Mouse (Mus musculus) kidney, postnatal 4 days (tissue): ENCODE measurements around the gene Fgd5.
"Not testable (repeated sequence)": the region's sequence is repeated elsewhere in the genome, so short reads cannot be mapped to it uniquely, and the experiment has no call there.

Experiments used
- DNase-seq, 2 experiments: peaks; one replicate each; pipeline ENCODE4 v3.0.0; 2021; ENCODE audit warnings: mixed read lengths in 2 of 2

The Fgd5 gene

GRCm38 (mm10) chr6:92067146-92067790 lies 88.6 kb downstream of the Fgd5 start:
- peak; percentile 82 to 84 for DNase-seq

- peak; percentile 43 to 68 for DNase-seq
These were observed 92.6 kb downstream of the Fgd5 start for GRCm38 (mm10) chr6:92071121-92071839.

GRCm38 (mm10) chr6:92080730-92081129 lies 102.1 kb downstream of the Fgd5 start:
- DNase-seq, result no peak

DNA sequence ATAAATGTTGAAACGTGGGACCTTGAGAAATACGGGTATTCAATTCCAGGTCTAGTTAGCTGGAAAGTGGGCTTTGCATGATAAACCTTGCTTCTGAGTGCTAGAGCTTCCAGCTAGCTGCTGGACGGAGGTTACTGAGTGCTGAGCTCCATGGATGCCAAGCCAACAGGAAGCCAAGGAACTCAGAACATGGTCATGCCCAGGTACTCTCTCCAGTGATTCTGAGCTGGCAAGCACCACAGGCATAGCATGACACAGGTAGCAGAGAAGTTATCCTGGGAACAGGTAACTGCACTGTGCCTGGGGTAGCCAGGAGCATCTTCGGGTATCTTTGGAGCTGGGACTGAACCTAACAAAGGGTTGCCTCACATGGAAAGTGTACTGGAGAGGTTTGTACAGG lies 104.1 kb downstream of the Fgd5 start:
- DNase-seq, result no peak

DNA sequence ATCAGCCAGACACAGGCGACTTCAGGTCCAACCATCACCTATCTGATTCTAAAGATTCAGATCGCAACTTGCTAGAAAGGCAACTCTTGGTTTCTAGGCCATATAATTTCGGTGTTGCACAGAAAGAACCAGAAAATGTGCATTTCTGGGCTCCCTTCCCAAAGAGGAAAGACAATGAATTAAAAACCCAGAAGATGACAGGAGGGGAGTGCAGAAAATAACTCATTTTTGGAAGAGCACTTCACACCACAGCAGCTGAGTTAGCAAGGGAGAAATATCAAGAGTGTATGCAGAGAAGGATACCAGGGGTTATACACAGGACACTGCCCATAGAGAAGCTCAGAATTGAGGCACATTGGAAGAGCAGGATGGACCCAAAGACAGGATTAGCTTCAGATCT lies 106.3 kb downstream of the Fgd5 start:
- DNase-seq, result no peak

- DNase-seq, result not testable (repeated sequence)
These were observed 110.5 kb downstream of the Fgd5 start for GRCm38 (mm10) chr6:92089141-92089540.

- DNase-seq, result no peak
These were observed 111.3 kb downstream of the Fgd5 start for GRCm38 (mm10) chr6:92089982-92090381.

GRCm38 (mm10) chr6:92090497-92090896 lies 111.8 kb downstream of the Fgd5 start:
- no peak for DNase-seq

- DNase-seq, result peak; percentile 86 to 91
These were observed 112.5 kb downstream of the Fgd5 start, which contains the start of gene Nr2c2 for GRCm38 (mm10) chr6:92091130-92091591. Nr2c2 (plus strand) TSS chr6:92091390.

DNA sequence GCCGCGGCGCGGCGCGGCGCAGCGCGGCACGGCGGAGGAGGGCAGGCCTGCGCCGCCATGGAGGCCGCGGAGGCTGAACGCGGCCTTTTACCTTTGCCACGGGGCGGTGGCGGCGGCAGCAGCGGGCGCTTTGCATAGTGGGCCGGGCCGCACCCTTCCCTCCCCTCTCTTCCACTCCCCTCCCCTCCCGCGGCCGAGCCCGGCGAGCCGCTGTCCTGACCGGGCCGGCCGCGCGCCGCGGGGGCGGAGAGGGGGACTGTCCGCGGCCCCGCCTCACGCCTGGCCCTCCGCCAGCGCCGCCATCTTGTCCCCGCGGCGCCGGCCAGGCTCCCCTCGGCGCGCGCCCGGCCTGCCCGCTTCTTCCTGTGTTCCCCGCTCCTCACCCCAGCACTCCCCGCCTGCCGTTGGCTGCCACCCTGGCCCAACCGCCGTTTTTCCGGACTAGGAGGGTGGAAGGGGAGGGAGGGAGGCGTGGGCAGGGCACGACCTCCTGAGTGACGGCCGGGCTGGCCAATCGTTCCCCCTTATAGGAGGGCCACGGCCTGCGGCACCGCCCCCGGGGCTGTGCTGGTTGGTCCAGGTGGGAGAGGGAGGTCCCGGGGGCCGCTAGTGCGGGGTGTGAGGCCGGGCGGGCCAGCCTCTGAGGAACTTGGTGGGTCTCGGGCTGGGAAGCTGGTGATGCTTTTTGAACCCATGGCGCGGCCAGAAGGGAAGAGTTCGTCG lies 113.2 kb downstream of the Fgd5 start:
- DNase-seq, result peak; percentile 100

GRCm38 (mm10) chr6:92092737-92093136 lies 114.1 kb downstream of the Fgd5 start:
- DNase-seq, result no peak

- DNase-seq, result no peak
These were observed 115.2 kb downstream of the Fgd5 start for GRCm38 (mm10) chr6:92093869-92094268.

DNA sequence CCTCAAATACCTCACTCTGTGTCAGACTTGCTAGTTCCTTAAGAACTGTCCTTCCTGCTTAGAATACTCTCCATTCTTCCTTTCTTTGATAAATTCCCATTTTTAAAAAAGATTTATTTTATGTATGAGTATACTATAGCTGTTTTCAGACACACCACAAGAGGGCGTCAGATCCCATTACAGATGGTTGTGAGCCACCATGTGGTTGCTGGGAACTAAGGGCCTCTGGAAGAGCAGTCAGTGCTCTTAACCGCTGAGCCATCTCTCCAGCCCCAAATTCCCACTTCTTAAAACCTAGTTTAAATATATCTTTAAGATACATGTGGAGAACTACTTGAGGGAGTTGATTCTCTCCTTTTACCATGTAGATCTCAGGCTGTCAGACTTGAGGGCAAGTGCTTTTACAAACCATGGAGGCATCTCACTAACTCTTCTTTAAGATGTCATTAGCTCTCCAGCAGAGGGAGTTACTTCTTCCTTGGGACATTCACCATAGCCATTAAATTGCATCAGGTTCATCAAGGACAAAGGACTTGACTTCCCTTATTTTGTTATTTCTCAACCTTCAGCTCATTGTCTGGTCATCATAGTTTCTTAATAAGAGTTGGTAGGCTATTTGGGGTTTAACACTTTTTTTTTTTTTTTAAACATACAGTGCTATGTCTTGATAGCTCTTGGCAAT lies 122.1 kb downstream of the Fgd5 start:
- no peak for DNase-seq

- DNase-seq, result no peak
These were observed 145.9 kb downstream of the Fgd5 start for GRCm38 (mm10) chr6:92124547-92124946.
